Mouse (Mus musculus): ENCODE measurements around the gene Sell. TPM values are rescaled to one million over a fixed set of nuclear protein-coding genes. Genes with fewer than 3 reads are reported as not detected.

Sell gene
- polyA plus RNA-seq, 1 experiment from 2014 or later = 103 TPM

GRCm38 (mm10) chr1:164132609-164133008 is 70.8 kb downstream of the Sell start:
- DNase-seq (ENCODE audit: low spot score) = no peak

Other genes starting within 250 kb of the Sell start
- 21.5 and 24.9 TPM in 2 replicates for gene Scyl3, start 132.9 kb upstream of the Sell start, polyA plus RNA-seq (2015; fragmentation: Nextera tagmentation; extraction: Ambion mirVana)
- gene BC055324, start 67.2 kb upstream of the Sell start, polyA plus RNA-seq (2015; fragmentation: Nextera tagmentation; extraction: Ambion mirVana) = 14.8 and 17.2 TPM in 2 replicates
- 16.0 and 17.3 TPM in 2 replicates for gene Mettl18, start 67.1 kb upstream of the Sell start, polyA plus RNA-seq (2015; fragmentation: Nextera tagmentation; extraction: Ambion mirVana)
- gene Sele, start 13.7 kb upstream of the Sell start, polyA plus RNA-seq (2015; fragmentation: Nextera tagmentation; extraction: Ambion mirVana) = 0.23 and 0.48 TPM in 2 replicates
- 0.96 and 1.1 TPM in 2 replicates for gene Selp, start 53.3 kb downstream of the Sell start, polyA plus RNA-seq (2015; fragmentation: Nextera tagmentation; extraction: Ambion mirVana)
- gene F5, start 89.9 kb downstream of the Sell start, polyA plus RNA-seq (2015; fragmentation: Nextera tagmentation; extraction: Ambion mirVana) = 0.07 and 0.09 TPM in 2 replicates
- 3.5 and 4.1 TPM in 2 replicates for gene Slc19a2, start 187.1 kb downstream of the Sell start, polyA plus RNA-seq (2015; fragmentation: Nextera tagmentation; extraction: Ambion mirVana)
- 11.4 and 11.5 TPM in 2 replicates for gene Ccdc181, start 213.6 kb downstream of the Sell start, polyA plus RNA-seq (2015; fragmentation: Nextera tagmentation; extraction: Ambion mirVana)
- 27.3 and 30.3 TPM in 2 replicates for gene Nme7, start 242.1 kb downstream of the Sell start, polyA plus RNA-seq (2015; fragmentation: Nextera tagmentation; extraction: Ambion mirVana)
- 23.6 and 24.0 TPM in 2 replicates for gene Blzf1, start 245.5 kb downstream of the Sell start, polyA plus RNA-seq (2015; fragmentation: Nextera tagmentation; extraction: Ambion mirVana)

Measured in thymus, postnatal 0 days (tissue).